Mouse (Mus musculus) bone marrow, adult 2 months (tissue): Measurements from ENCODE around the gene Epha1. TPM values are rescaled to one million over a fixed set of nuclear protein-coding genes. Genes with fewer than 3 reads are reported as not detected.

Source experiments
- H3K27ac ChIP-seq: fragments of 200-500 bp; 2 replicates; pipeline ENCODE4 v1.5.1; 2012; ENCODE audit warnings: low read depth, mild to moderate bottlenecking, control low read depth, inconsistent platforms, low read length; ENCODE audit not compliant: control insufficient read depth, poor library complexity, insufficient read depth
- H3K4me1 ChIP-seq: fragments of 200-500 bp; 2 replicates; pipeline ENCODE4 v1.6.1; 2011; ENCODE audit warnings: low read length; ENCODE audit not compliant: control insufficient read depth, insufficient read depth
- H3K4me3 ChIP-seq: fragments of 200-500 bp; replicated peaks from 2 replicates; pipeline ENCODE3; 2011; ENCODE audit warnings: mild to moderate bottlenecking, low read depth, low read length, control low read depth; ENCODE audit not compliant: control insufficient read depth
- CTCF ChIP-seq: fragments of 200-500 bp; IDR thresholded peaks from 2 replicates; pipeline ENCODE4 v1.5.1; 2011; ENCODE audit warnings: low read length, control low read depth; ENCODE audit not compliant: control insufficient read depth, insufficient read depth
- POLR2A ChIP-seq: fragments of 200-500 bp; IDR thresholded peaks from 2 replicates; pipeline ENCODE4 v1.6.1; 2011; ENCODE audit warnings: low read depth, mild to moderate bottlenecking, control low read depth, low read length, borderline replicate concordance; ENCODE audit not compliant: control insufficient read depth
- WGBS: fragments of 180-500 bp; shearing (Covaris S2); methylation state at CpG from one replicate; pipeline ENCODE4 v1.1.7; 2018; 5-methylcytosine and 5-hydroxymethylcytosine counted together
- polyA plus RNA-seq: library from polyadenylated mRNA; stranded (reverse); fragments of >200 nt; gene quantifications from 2 replicates; pipeline ENCODE4 v1.2.4, GENCODE M21; 2011; ENCODE audit warnings: low replicate concordance; ENCODE audit not compliant: missing spikeins, insufficient read depth, insufficient read length

The Epha1 gene
- polyA plus RNA-seq, 1 experiment: not detected

GRCm38 (mm10) chr6:42395960-42396809 lies 23.1 kb upstream of the Epha1 start:
- TF ChIP-seq CTCF (no peak), POLR2A (no peak)
- Histone ChIP-seq H3K4me1 (peaks cover 6% of the 10 kb centered on the region), H3K27ac (peak overlapping the region; percentile 69), H3K4me3 (no peak overlapping the region)
- 29% methylated on average over 9 of the region's 9 CpGs for WGBS

- Histone ChIP-seq H3K27ac (peak overlapping the region; percentile 64; the same call in 1 of the 2 replicates), H3K4me1 (peaks cover 3% of the 10 kb centered on the region), H3K4me3 (no peak overlapping the region)
- 55% methylated on average over 2 of the region's 2 CpGs for WGBS
- TF ChIP-seq POLR2A: no peak
- no peak for TF ChIP-seq CTCF
Observed at GRCm38 (mm10) chr6:42391796-42392330, 18.8 kb upstream of the Epha1 start.

- no peak overlapping the region for H3K27ac ChIP-seq
- no peaks in the 10 kb centered on the region for H3K4me1 ChIP-seq
- WGBS: 47% methylated on average over 4 of the region's 4 CpGs
Observed at GRCm38 (mm10) chr6:42385635-42386034, 12.6 kb upstream of the Epha1 start.

GRCm38 (mm10) chr6:42383360-42383759 lies 10.3 kb upstream of the Epha1 start:
- TF ChIP-seq CTCF (no peak), POLR2A (no peak)
- H3K4me3 ChIP-seq: no peak overlapping the region
- WGBS: 61% methylated on average over 5 of the region's 5 CpGs
- no peaks in the 10 kb centered on the region for H3K4me1 ChIP-seq
- H3K27ac ChIP-seq: no peak overlapping the region

More at GRCm38 (mm10) chr6:42385635-42386034, 12.6 kb upstream of the Epha1 start:
- no peak overlapping the region for H3K4me3 ChIP-seq
- TF ChIP-seq POLR2A (no peak), CTCF (no peak)

- H3K4me3 ChIP-seq: no peak overlapping the region
- no peak overlapping the region for H3K27ac ChIP-seq
- TF ChIP-seq CTCF (no peak), POLR2A (no peak)
- H3K4me1 ChIP-seq: no peaks in the 10 kb centered on the region
- 45% methylated on average over 9 of the region's 9 CpGs for WGBS
Observed at GRCm38 (mm10) chr6:42381916-42382381, 8.9 kb upstream of the Epha1 start.

GRCm38 (mm10) chr6:42381221-42381620 lies 8.2 kb upstream of the Epha1 start:
- 82% methylated on average over 2 of the region's 2 CpGs for WGBS
- no peak overlapping the region for H3K27ac ChIP-seq
- H3K4me3 ChIP-seq: no peak overlapping the region
- TF ChIP-seq CTCF (no peak), POLR2A (no peak)
- H3K4me1 ChIP-seq: no peaks in the 10 kb centered on the region

GRCm38 (mm10) chr6:42380416-42381144 lies 7.5 kb upstream of the Epha1 start:
- Histone ChIP-seq H3K4me3 (no peak overlapping the region), H3K4me1 (no peaks in the 10 kb centered on the region), H3K27ac (no peak overlapping the region)
- 38% methylated on average over 8 of the region's 8 CpGs for WGBS
- TF ChIP-seq POLR2A (no peak), CTCF (peak; percentile 44)

- TF ChIP-seq CTCF: no peak
- TF ChIP-seq POLR2A: no peak
- 75% methylated on average over 3 of the region's 3 CpGs for WGBS
- Histone ChIP-seq H3K27ac (no peak overlapping the region), H3K4me1 (no peaks in the 10 kb centered on the region), H3K4me3 (no peak overlapping the region)
Observed at GRCm38 (mm10) chr6:42379551-42379950, 6.5 kb upstream of the Epha1 start.
